Mouse (Mus musculus) adrenal gland, adult 18-20 months (tissue): Measurements from ENCODE around the gene Thap2. TPM values are rescaled to one million over a fixed set of nuclear protein-coding genes. Genes with fewer than 3 reads are reported as not detected.

Source experiments
- DNase-seq, 2 experiments: peaks; one replicate each; pipeline ENCODE4 v3.0.0; 2021 to 2022; ENCODE audit warnings: low spot score in 2 of 2
- total RNA-seq, 2 experiments: library from RNA; stranded (reverse); gene quantifications; 1 replicate in 1 of 2; 2 replicates in 1 of 2; pipeline ENCODE4 v1.2.3; 2021

Thap2 gene
- total RNA-seq, 2 experiments from 2014 or later: 10.6 to 14.4 TPM

DNA sequence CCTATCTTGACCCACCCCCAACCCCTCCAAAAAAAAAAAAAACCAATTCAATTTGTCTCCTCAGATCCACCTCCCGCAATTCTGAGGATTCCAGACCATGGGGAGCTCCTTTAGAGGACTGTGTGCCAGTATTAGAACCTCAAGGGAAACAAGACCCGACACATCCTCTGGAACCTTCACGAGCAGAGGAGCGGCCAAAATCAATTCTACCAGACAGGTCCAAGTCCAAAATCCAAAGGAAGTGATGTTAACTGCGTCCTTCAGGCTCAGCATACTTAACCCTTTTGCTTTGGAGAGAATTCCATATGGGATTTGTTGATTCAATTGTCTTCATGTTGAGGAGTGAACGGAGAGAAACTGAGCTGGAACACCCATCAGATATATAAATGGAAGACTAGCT lies 29.2 kb downstream of the Thap2 start:
- DNase-seq: no peak

DNA sequence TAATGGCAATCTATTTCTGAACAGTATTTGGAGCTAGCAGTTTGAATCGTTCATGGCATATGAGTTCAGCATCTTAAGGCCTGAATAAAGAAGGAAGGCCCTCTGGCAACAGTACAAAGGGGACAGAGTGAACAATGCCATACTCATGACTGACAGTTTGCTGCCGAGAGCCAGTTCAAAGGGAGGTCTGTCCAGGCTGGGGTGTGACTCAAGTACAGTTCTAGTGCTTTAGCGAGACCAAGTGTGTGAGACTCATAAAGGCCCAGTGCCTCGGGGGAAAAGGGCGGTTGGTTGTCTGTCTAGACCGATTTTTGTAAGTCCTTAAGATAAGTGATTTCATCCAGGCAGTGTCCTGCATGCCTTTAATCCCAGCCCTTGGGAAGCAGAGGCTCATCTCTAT lies 29.7 kb downstream of the Thap2 start:
- no peak for DNase-seq

DNA sequence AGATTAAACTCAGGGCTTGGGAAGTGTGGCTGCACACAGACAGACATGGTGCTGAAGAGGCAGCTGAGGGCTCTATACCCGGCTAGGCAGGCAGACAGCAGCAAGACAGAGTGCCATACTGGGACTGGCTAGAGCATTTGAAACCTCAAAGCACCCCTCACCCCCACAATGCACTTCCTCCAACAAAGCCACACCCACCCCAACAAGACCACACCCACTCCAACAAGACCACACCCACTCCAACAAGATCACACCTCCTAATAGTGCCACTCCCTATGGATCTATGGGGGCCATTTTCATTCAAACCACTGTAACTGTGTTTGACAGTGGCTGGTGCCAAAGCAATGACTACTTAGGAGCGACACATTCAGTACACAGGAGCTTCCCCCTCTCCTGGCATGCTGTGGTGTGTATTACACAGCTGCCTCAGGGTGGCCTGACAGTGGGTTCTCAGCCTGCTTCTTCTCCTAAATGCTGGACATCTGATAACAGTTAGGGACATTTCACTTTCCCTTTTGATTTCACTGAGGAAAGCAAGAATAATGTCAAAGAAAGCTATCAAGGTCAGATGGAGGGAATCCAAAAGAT lies 33.3 kb downstream of the Thap2 start:
- no peak for DNase-seq

- no peak for DNase-seq
These were observed 34.7 kb downstream of the Thap2 start for GRCm38 (mm10) chr10:115349509-115349908.

DNA sequence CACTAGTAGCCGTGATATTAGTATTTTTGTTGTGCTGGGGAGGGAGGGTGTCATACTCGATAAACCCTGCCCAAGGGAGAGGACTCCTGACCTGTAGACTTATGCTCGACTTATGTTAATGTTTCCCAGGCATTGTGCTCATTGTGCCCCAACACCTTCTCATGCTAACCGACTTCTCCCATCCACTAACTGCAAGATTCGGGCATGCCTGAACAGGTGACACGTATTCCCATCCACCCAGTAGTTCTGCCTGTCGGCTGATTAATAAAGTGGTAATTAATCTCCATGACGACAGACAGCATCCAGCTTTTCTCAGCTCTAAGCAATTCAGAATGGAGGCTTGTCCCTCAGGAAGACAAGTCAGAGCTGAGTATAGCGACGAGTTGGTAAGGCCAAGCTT lies 35.2 kb downstream of the Thap2 start:
- DNase-seq: no peak

- no peak for DNase-seq
These were observed 36.1 kb downstream of the Thap2 start for GRCm38 (mm10) chr10:115348131-115348530.

GRCm38 (mm10) chr10:115346444-115346843 lies 37.8 kb downstream of the Thap2 start:
- DNase-seq: no peak

DNA sequence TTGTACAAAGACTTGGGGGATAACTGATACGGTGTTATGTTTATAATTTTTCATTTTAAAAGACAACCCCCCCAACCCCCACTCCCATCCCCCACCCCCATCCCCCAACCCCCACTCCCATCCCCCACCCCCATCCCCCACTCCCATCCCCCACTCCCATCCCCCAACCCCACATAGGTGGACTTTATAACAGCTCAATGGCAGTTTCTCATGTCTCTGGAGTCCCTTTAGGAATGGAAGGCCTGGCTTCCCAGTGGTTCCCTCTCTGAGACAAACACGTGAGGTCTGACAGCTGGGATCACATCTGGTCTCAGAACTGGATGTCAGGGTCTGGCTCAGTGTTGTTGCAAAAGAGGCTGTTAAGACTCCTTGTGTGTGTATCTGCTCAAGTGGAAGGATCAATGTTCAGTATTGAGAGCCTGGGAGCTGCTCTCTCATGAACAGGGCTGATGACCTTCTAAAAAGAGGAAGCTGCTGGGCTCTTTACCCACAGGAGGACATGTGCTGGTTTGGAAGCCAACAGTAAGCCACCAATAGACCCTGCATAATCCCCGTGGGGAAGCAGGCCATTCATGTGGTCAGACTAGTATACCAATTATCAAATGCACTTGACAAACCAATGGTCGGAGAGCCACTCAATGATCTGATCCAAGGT lies 41.3 kb downstream of the Thap2 start:
- DNase-seq: no peak

DNA sequence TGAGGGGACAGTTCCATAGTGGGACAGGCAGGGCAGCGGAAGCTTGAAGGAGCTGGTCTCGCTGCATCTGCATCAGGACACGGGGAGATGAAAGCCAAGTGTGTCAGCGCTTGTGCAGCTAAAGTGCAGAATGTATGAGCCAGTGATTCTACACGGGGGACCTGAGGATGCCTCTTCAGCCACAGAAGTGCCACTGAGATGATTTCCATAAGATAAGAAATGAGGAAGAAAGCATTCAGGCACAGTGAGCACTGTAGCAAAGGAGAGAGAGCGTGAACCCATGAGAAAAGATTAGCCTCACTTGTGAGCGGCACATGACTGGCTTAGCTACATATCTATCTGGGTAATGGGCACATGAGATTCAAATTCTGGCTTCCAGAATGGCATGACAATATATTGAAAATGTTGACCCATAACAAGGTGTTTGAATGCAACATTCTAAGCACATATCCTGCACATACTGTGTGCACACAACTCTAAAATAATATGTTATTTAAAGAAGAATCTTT lies 44.4 kb downstream of the Thap2 start:
- DNase-seq: no peak

GRCm38 (mm10) chr10:115336901-115337300 lies 47.3 kb downstream of the Thap2 start:
- no peak for DNase-seq

DNA sequence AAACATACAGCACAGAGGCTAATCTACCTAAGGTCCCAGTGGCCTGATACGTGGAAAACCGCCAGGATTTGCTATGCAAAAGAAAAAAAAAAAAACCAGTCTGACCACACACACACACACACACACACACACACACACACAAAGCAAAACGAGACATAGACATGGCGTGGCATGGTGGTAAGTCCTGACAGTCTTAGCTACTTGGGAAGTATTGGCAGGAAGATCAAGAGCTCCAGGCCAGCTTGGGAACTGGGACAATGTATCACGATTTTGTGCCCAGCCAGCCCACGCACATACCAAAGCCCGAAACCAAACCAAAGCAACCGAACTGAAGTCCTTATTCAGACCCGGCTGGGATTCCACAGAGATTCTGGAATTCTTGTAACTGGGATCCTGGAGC lies 50.7 kb downstream of the Thap2 start:
- no peak for DNase-seq

GRCm38 (mm10) chr10:115332997-115333396 lies 51.2 kb downstream of the Thap2 start:
- DNase-seq: no peak

GRCm38 (mm10) chr10:115332420-115332952 lies 51.8 kb downstream of the Thap2 start:
- DNase-seq: no peak

DNA sequence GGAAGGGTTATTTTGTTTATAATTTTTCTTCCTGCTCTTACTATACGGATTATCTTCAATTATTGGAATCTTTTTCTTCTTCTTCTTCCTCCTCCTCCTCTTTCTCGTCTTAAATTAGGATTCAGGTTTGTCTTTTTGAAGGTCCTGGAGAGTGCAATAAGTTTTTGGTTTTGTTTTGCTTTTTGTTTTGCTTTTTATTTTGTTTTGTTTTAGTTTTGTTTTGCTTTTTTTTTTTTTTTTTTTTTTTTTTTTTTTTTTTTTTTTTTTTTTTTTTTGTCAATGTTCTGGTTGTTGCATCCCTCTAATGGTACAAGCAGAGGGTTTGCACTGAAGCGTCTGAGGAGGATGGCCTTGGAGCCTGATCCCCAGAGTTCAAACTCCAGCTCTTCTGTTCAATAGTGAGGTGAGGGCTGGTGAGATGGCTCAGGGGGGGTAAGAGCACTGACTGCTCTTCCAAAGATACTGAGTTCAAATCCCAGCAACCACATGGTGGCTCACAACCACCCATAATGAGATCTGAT lies 55.2 kb downstream of the Thap2 start:
- no peak for DNase-seq

DNA sequence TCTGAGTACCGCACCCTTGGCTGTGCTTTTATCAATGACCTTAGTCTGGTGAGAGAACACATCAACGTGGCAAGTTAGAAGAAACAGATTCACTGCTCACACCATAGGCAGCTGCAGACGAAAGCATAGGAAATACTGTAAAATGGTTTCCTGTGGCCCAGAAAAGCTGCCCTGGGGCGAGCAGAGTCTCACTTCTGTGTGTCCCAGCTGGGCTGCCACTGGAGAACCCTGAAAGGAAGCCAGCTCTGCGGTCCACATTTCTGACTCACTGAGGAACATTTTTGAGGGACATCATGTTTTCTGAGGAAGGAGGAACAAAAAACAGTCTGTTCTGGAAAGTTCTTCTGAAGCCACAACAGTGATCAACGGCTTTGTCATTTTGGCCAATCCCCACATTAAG lies 55.7 kb downstream of the Thap2 start:
- DNase-seq: peak; percentile 16 to 36

- peak; percentile 70 to 77 for DNase-seq
These were observed 60.9 kb downstream of the Thap2 start for GRCm38 (mm10) chr10:115323295-115323694.

- DNase-seq: no peak
These were observed 62.8 kb downstream of the Thap2 start for GRCm38 (mm10) chr10:115321317-115322035.

Other genes with a start within 250 kb of the Thap2 start
- not detected for gene Tph2, start 199.4 kb downstream of the Thap2 start, total RNA-seq
- gene Tbc1d15, start 133.0 kb downstream of the Thap2 start, total RNA-seq: 10 to 100 TPM; 71.2 to 80.3 TPM
- gene Rab21, start 68.8 kb downstream of the Thap2 start, total RNA-seq: 10 to 100 TPM; 54.8 to 61.1 TPM
- 10 to 100 TPM; 27.2 to 37.8 TPM for gene Tmem19, start 21.9 kb downstream of the Thap2 start, total RNA-seq
- gene Zfc3h1, start 516 bp upstream of the Thap2 start, total RNA-seq: 10 to 100 TPM; 34.8 to 41.7 TPM
- not detected for gene A930009A15Rik, start 185.5 kb upstream of the Thap2 start, total RNA-seq
- 10 to 100 TPM; 18.5 to 29.2 TPM for gene Lgr5, start 203.3 kb upstream of the Thap2 start, total RNA-seq